Mouse (Mus musculus): Measurements from ENCODE around the gene 5330417C22Rik.

The 5330417C22Rik gene

GRCm38 (mm10) chr3:108458380-108458779 is 78.0 kb downstream of the 5330417C22Rik start:
- DNase-seq (ENCODE audit: low spot score), result no peak

DNA sequence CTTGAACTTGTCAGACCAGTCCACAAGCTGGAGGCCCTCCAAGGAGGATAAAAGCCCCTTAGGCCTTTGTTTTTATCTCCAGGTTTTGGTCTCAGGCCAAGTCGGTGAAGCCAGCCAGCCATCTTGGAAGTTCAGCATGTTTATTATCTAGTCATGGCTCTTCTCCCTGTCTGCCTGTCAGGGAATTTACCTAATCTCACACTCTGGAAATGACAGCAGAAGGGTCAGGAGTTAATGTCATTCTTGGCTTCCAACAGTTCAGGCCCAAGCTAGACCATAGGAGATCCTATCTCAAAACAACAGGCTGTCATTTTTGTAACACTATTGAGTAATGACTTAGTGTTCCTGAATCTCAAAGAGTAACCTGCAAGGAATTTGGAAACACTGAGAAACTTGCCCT is 82.2 kb downstream of the 5330417C22Rik start:
- no peak for DNase-seq (ENCODE audit: low spot score)

GRCm38 (mm10) chr3:108451969-108452368 is 84.4 kb downstream of the 5330417C22Rik start:
- DNase-seq (ENCODE audit: low spot score), result no peak

GRCm38 (mm10) chr3:108445366-108445705 is 91.0 kb downstream of the 5330417C22Rik start:
- DNase-seq (ENCODE audit: low spot score), result no peak

DNA sequence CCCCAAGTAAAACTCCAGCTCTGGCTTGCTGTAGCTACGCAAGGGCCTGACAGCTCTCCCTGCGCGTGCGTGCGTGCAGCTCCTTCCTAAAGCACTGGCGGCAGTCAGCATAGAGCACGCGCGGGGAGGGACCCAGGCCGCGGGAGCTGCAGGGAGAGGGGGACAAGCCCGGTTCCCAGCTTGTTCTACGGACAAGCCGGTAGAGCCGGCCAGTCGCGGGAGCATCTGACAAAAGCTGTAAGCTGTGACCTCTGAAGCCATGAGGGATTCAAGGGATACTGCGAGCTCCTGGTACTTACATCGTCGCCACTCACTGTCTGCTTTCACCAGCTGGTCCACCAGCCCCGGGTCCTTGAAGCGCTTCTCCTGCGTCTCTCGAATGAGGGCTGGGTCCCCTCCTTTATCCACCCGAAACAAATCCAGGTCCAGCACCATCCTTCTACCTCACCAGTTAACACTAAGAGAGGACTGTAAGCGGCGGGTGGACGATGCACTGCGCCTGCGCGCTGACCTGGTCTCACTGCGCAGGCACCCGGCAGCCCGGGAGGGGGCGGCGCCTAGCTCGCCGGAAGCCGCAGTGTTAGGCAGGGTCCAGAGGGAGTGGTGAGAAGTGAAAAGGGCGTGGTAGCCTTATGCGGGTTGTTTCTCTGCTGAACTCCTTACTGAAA is 91.5 kb downstream of the 5330417C22Rik start, which contains the start of gene Sars:
TSS of gene Sars (minus strand) at position 512 of the 668 bp plus-strand sequence.
- peak; percentile 89 for DNase-seq (ENCODE audit: low spot score)

DNA sequence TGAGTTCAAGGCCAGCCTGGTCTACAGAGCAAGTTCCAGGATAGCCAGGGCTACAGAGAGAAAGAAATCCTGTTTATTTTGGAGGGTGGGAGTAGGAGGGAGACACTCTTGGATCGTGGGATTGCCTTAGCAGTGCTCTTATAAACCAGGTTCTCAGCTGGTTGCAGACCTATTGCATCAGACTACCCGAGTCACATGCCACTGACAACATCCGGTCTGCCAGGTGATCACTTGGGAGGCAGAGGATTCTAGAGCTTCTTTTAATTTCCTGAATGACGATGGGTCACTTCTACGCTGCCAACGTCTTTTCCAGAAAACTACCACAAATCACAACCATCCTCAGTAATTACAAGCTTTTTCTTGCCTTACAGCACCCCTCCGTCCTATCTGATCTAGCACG is 92.3 kb downstream of the 5330417C22Rik start:
- DNase-seq (ENCODE audit: low spot score), result no peak

DNA sequence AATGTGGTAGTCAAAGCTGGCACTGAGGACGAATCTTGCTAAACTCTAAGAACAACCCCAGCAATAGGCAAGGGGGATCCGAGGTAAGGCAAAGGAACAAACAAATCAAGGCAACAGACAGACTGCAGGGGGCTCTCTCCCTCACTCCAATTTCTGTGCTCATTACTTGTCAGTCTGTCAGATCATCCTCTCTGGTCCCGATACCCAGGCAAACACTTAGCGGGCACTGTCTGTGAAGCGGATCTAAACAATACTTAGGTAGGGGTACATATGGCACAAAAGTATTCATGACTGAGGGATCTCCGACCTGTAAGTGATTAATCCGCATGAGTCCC is 100.0 kb downstream of the 5330417C22Rik start:
- DNase-seq (ENCODE audit: low spot score), result no peak

- no peak for DNase-seq (ENCODE audit: low spot score)
Observed at GRCm38 (mm10) chr3:108435701-108436379, 100.5 kb downstream of the 5330417C22Rik start.

DNA sequence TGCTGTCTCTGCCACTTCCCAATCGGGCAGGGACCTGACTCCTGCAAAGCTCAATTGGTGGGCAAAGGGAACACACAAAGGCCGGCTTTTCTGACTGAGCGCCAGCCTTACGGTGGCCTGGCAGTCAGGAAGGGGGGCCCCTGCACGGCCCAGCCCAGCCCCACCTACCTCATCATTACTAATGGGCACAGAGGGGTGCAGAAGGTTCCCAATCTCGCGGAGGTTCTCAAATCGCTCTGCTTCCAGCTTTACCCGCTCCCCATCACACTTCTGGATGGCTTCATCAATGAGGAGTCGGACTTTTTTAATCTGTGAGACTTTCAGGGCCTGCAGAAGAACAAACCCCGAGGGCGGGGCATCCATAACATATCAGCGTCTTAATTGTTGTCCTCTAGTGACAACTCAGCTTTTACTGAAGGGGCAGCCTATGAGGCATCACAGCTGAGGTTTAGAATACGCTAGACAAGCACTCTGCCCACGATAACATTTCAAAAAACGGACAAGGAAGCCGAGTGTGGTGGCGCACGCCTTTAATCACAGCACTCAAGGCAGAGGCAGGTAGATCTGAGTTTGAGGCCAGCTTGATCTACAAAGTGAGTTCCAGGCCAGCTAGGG is 102.3 kb downstream of the 5330417C22Rik start:
- no peak for DNase-seq (ENCODE audit: low spot score)

- DNase-seq (ENCODE audit: low spot score), result no peak
Observed at GRCm38 (mm10) chr3:108433188-108433880, 103.0 kb downstream of the 5330417C22Rik start.

DNA sequence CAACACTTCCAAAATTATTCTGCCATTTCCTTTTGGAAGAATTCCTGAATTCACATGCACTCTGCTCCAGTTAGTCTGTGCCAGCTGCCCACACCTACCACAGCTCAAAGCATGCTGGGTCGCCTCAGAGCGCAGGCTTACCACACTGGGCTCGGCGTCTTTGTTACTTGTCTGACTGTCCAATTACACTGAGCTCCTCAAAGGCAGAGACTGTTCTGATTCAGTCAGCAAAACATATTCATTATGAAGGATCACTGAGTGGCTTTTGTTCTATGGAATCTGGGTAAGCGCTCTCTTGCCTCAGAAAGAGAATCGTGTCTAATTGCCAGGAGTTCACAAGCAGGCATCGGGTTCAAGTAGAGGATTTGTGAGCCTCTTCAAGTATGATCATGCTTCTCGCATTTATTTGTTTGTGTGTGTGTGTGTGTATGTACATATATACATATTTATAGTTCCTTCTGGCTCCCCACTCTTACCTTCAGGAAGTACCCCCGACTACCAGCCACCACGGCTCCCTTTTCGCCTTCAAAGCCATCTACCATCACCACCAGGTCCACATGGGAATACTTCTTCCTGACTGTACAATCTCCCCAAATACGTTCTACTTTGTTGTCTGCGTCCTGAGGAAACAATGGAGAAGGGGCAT is 103.7 kb downstream of the 5330417C22Rik start:
- no peak for DNase-seq (ENCODE audit: low spot score)

DNA sequence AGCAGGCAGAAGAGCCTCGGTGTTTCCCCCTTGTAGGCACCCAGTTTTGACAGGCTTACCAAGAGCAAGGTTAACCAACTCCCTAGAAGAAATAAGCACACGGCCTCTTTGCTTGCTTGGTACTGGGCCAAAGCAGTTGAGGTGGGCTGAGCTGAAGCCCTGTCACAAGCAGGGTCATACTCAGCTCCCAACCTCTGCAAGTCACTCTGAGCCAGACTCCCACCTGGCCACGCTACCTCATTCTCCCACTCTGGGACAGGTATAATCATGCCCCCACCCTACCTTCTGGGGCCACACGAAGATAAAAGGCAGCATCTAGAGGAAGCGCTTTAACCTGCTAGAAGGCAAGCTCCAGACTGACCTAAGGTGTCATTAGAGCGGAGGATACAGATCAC is 110.7 kb downstream of the 5330417C22Rik start:
- no peak for DNase-seq (ENCODE audit: low spot score)

- DNase-seq (ENCODE audit: low spot score), result no peak
Observed at GRCm38 (mm10) chr3:108424944-108425623, 111.3 kb downstream of the 5330417C22Rik start.

DNA sequence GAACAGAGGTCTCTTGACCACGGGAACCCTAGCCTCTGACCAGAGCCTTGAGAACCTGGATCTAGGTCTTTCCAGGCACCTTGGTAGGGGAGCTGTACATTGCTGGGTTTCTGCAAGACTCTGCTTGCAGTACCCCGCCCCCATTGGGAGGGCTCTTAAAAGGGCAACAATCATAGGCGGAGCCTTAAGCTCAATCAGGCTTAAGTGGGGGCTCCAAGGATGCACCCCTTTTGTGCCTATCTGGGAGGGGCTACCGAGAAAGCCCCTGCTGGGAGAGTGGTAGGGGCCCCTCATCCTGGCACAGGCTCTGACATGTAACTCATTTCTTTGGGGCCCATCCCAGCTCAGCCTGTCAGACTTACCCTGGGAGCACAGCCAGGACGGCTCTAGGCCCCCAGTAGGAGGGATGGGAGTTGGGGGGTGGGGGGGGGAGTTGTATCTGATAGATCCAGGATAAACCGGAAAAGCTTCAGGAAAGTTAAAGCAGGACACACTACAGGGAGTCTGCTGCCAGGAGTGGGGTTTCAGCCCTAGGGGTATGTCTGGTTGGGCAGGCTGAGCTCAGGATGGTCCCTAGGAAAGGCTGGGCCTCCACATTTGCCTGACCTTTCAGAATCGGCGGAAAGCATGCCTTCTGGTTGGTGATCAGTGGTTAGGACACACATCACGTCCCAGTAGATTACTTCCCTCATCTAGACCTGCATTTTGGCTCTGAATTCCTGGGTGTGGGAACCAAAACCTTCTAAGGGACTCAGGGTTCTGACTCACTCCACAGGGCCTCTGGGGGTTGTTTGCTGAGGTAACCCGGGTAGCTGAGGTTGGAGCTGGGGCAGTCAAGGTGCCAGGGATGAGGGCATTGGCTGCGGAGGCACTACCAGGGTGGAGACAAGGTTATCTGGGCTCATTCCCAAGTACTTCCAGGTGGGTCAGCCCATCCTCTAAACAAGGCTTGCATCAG is 112.2 kb downstream of the 5330417C22Rik start:
- DNase-seq (ENCODE audit: low spot score), result no peak

- DNase-seq (ENCODE audit: low spot score), result no peak
Observed at GRCm38 (mm10) chr3:108423006-108423405, 113.3 kb downstream of the 5330417C22Rik start.

- DNase-seq (ENCODE audit: low spot score), result peak; percentile 81
Observed at GRCm38 (mm10) chr3:108415831-108416223, 120.5 kb downstream of the 5330417C22Rik start.

- DNase-seq (ENCODE audit: low spot score), result peak; percentile 33
Observed at GRCm38 (mm10) chr3:108414857-108415830, 121.2 kb downstream of the 5330417C22Rik start, which contains the start of gene Celsr2. Gene Celsr2 (minus strand): TSS chr3:108415552.

DNA sequence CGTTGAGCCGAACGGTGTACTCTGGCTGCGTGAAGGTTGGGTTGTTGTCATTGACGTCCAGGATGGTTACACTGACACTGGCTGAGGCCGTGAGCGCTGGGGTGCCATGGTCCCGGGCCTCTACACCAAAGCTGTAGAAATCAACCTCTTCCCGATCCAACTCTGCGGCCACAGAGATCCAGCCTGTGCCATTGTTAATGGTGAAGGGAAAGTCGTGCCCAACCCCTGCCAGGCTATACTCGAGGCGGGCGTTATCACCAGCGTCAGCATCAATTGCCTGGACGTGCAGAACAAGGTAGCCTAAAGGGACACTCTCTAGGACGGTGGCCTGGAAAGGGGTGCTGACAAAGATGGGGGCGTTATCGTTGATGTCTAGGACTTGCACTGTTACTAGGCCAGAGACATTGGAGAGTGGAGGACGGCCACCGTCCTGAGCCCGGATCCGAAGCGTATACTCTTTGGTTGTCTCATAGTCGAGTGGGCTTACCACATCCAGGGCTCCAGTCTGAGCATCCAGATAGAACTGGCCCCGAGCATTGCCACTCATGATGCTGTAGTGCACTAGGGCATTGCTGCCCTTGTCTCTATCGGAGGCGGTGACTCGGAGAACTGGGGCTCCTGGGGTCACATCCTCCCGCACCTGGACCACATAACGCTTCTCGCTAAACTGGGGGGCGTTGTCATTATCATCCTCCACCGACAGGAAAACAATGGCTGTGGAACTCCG is 122.5 kb downstream of the 5330417C22Rik start:
- DNase-seq (ENCODE audit: low spot score), result no peak

DNA sequence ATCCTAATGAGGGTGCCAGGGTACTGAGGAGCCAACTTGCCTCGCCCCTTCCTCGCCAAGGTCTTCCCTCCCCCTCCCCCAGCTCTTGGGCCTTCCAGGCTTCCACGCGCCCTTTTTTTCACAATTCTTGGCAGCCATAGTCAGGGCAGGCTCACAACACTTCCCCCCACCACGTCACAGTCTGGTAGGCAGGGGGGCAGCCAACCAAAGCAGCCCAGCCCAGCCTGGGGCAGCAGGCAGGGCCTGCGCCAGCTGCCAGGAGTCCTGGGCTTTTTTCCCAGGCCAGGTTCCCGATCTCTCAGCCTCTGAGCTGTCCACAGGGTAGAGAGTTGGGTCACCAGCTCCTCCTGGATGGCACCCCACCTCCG is 124.6 kb downstream of the 5330417C22Rik start:
- DNase-seq (ENCODE audit: low spot score), result peak; percentile 44

Measured in testis, postnatal 14 days (tissue).